Mouse (Mus musculus): ENCODE data around the gene Arhgap24.
"Not testable (repeated sequence)": the region's sequence is repeated elsewhere in the genome, so short reads cannot be mapped to it uniquely, and the experiment has no call there.

Gene Arhgap24

GRCm38 (mm10) chr5:102901176-102901575 lies 420.0 kb downstream of the Arhgap24 start:
- no peak for DNase-seq

DNA sequence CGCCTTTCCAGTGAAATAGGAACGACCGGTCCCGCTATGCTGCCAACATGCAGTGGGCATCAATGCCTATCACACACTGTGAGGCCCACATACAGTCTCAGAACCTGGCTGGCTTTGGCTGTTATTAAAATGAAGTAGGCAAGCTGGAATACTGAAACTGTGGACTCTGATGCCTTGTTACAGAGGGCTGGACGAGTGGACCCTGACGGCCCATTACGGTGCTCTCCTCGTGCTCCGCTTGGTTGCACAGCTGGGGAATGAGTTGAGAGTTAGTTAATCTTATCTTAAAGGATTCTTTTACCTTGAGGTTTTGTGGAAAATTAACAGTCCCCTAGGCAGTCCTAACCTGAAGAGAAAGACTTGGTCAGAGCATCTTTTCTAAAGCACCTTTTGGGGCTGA lies 422.3 kb downstream of the Arhgap24 start:
- no peak for DNase-seq

GRCm38 (mm10) chr5:102904066-102904465 lies 422.9 kb downstream of the Arhgap24 start:
- DNase-seq = no peak

GRCm38 (mm10) chr5:102905441-102906211 lies 424.4 kb downstream of the Arhgap24 start:
- no peak for DNase-seq

GRCm38 (mm10) chr5:102920199-102920598 lies 439.0 kb downstream of the Arhgap24 start:
- DNase-seq = no peak

DNA sequence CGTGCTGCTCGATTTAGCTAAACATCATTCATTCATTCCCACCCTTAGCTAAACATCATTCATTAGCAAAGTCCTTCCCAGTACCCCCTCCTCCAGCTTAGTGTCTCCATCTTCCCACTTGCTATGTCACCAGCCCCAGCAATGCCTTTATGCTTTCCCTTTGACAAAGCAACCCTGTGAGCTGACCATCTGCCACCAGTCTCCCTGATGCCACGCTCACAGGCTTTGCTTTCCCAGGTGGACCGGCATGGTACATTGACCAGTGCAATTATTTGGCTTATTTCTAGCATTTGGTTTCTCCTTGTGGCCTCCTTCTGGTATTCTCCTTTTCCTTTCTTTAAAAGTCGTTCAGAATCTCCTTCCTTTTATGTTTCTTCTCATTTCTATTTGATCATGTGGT lies 445.6 kb downstream of the Arhgap24 start:
- no peak for DNase-seq

GRCm38 (mm10) chr5:102930161-102930560 lies 449.0 kb downstream of the Arhgap24 start:
- no peak for DNase-seq

- not testable (repeated sequence) for DNase-seq
Observed at GRCm38 (mm10) chr5:102943864-102944630, 462.9 kb downstream of the Arhgap24 start.

GRCm38 (mm10) chr5:102946625-102947024 lies 465.4 kb downstream of the Arhgap24 start:
- no peak for DNase-seq

- peak; percentile 24 for DNase-seq
Observed at GRCm38 (mm10) chr5:102947061-102947711, 466.0 kb downstream of the Arhgap24 start.
